Mouse (Mus musculus) C2C12 (cell line): ENCODE results near the gene Dcun1d4. TPM values are rescaled to one million over a fixed set of nuclear protein-coding genes. Genes with fewer than 3 reads are reported as not detected.

Source experiments
- H3K27me3 ChIP-seq: one replicate; pipeline ENCODE4 v1.6.1; 2011; ENCODE audit not compliant: control insufficient read depth, insufficient read depth, insufficient read length
- H3K36me3 ChIP-seq: one replicate; pipeline ENCODE4 v1.6.1; 2011; ENCODE audit not compliant: control insufficient read depth, insufficient read depth
- H3K4me3 ChIP-seq: one replicate; pipeline ENCODE4 v1.5.1; 2011; ENCODE audit warnings: mild to moderate bottlenecking, control low read depth; ENCODE audit not compliant: poor library complexity, insufficient read depth, severe bottlenecking
- H3K79me2 ChIP-seq: one replicate; pipeline ENCODE4 v1.6.1; 2011; ENCODE audit not compliant: control insufficient read depth, insufficient read depth
- H3K79me3 ChIP-seq: one replicate; pipeline ENCODE4 v1.6.1; 2011; ENCODE audit warnings: low read depth, control low read depth
- H3ac ChIP-seq: one replicate; pipeline ENCODE3; 2011; ENCODE audit warnings: low read depth; ENCODE audit not compliant: control insufficient read depth, insufficient read length
- CEBPB ChIP-seq: IDR thresholded peaks from one replicate; pipeline ENCODE4 v1.6.1; 2011; ENCODE audit warnings: low read depth, mild to moderate bottlenecking, control low read depth, moderate library complexity
- CTCF ChIP-seq: IDR thresholded peaks from one replicate; pipeline ENCODE4 v1.5.1; 2011; ENCODE audit not compliant: control insufficient read depth, insufficient read depth, insufficient read length
- FOSL1 ChIP-seq: IDR thresholded peaks from one replicate; pipeline ENCODE4 v1.8.0; 2011; ENCODE audit warnings: mild to moderate bottlenecking, low read length; ENCODE audit not compliant: poor library complexity, insufficient read depth, severe bottlenecking
- MAX ChIP-seq: IDR thresholded peaks from one replicate; pipeline ENCODE4 v1.6.1; 2011; ENCODE audit warnings: mild to moderate bottlenecking, control low read depth
- MYOD1 ChIP-seq: IDR thresholded peaks from one replicate; pipeline ENCODE4 v1.6.1; 2011; ENCODE audit warnings: low read depth; ENCODE audit not compliant: control insufficient read depth, insufficient read length
- MYOG ChIP-seq: IDR thresholded peaks from one replicate; pipeline ENCODE4 v1.6.1; 2011; ENCODE audit not compliant: control insufficient read depth, insufficient read length; ENCODE audit errors: extremely low read depth
- USF1 ChIP-seq: IDR thresholded peaks from one replicate; pipeline ENCODE4 v1.6.1; 2011; ENCODE audit warnings: low read depth, mild to moderate bottlenecking, control low read depth, moderate library complexity
- polyA plus RNA-seq: library from polyadenylated mRNA; unstranded; fragments of >200 nt; fragmentation: generic; extraction: Trizol; gene quantifications from one replicate; pipeline ENCODE4 v1.2.1, GENCODE M21; 2012; ENCODE audit warnings: missing spikeins

The Dcun1d4 gene
- polyA plus RNA-seq, 1 experiment = 3.3 TPM

DNA sequence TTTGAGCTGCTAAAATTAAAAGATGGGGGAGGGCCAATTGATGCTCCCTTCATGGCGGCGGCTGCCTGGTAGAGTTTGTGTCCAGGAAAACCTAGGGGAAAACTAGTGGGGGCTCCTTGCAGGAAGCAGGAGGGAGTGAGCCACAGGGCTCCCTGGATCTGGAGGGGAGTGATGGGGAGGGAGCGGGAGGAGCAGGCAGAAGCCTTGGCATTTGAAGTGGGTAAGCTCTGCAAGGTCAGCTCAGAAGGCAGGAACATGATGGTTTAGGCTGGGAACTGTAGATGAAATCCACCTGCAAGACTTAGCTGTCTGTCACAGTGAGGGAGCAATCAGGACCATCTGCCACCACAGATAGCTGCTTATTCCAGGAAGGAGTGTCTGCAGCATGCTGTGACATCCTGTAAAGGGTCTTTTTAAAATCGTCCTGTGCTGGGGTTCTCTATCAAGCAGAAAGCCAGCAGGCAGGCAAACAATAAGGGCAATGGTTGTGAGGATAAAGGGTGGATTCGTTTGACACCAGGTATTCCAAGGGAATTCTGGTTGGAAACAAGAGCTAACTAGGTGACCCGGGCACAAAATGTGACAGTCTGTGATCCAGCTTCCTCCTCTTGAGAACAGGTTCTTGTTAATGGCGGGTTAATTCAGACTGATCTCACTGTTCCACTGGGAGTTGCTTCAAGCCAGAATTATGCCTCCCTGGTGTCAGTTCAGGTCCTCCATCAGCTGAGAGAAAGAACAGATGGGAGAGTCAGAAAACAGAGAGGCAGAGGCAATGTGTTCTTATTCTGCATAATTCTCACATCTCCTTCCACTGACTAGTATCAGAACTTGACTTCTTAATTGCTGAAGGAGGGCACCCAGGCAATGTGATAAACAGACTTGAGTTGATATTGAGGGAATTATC, 104.7 kb downstream of the Dcun1d4 start:
- H3K79me3 ChIP-seq = no peaks in the 10 kb centered on the region
- H3K4me3 ChIP-seq = no peak overlapping the region
- H3K27me3 ChIP-seq = peaks cover 20% of the 10 kb centered on the region
- TF ChIP-seq CTCF (no peak), FOSL1 (no peak), USF1 (no peak), CEBPB (no peak), MAX (no peak), MYOG (no peak), MYOD1 (no peak)
- no peaks in the 10 kb centered on the region for H3K36me3 ChIP-seq
- no peaks in the 10 kb centered on the region for H3K79me2 ChIP-seq
- no peak overlapping the region for H3ac ChIP-seq

DNA sequence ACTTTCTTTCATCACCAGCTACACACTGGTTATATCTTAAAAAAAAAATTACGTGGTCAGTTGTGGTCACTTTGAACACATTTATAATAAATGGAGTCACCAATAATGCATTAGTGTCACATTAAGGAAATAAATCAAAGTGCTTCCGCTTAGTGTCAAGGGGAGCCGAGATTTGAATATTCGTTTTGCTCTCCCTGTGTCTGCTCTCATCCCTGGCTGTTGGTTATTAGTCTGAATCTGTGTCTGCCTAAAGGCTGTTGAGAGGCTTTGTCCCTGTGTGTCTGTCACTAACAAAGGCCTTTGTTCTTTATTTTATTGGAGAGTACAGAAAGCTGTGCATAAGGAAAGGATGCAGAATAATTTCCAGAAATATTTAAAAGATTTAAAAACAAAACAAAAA, 105.8 kb downstream of the Dcun1d4 start:
- Histone ChIP-seq H3K4me3 (no peak overlapping the region), H3K36me3 (no peaks in the 10 kb centered on the region), H3K27me3 (peaks cover 17% of the 10 kb centered on the region), H3K79me3 (no peaks in the 10 kb centered on the region), H3ac (no peak overlapping the region), H3K79me2 (no peaks in the 10 kb centered on the region)
- TF ChIP-seq CEBPB = no peak
- TF ChIP-seq MYOD1 = no peak

DNA sequence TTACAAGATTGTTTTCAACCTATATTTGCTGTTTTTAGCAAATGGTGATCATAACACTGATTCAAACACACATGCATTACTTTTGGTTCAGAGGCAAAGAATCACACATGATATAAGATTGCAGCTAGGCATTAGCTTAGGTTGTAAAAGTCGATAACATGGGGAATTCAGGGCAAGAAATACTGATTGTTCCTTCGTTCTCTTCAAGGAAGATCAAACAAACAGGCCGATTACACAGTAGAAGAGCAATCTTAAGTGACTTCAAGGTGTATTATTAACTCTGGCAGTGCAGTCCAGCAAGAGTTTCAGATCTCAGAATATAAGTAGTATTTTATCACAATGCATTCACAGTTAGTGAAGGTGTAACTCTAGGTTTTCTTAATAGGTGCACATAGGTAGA, 106.3 kb downstream of the Dcun1d4 start:
- H3K79me2 ChIP-seq = no peaks in the 10 kb centered on the region
- TF ChIP-seq FOSL1 (no peak), CTCF (no peak), MAX (no peak)
- no peaks in the 10 kb centered on the region for H3K36me3 ChIP-seq
- H3K4me3 ChIP-seq = no peak overlapping the region
- H3K27me3 ChIP-seq = peaks cover 17% of the 10 kb centered on the region
- H3ac ChIP-seq = no peak overlapping the region
- no peaks in the 10 kb centered on the region for H3K79me3 ChIP-seq

DNA sequence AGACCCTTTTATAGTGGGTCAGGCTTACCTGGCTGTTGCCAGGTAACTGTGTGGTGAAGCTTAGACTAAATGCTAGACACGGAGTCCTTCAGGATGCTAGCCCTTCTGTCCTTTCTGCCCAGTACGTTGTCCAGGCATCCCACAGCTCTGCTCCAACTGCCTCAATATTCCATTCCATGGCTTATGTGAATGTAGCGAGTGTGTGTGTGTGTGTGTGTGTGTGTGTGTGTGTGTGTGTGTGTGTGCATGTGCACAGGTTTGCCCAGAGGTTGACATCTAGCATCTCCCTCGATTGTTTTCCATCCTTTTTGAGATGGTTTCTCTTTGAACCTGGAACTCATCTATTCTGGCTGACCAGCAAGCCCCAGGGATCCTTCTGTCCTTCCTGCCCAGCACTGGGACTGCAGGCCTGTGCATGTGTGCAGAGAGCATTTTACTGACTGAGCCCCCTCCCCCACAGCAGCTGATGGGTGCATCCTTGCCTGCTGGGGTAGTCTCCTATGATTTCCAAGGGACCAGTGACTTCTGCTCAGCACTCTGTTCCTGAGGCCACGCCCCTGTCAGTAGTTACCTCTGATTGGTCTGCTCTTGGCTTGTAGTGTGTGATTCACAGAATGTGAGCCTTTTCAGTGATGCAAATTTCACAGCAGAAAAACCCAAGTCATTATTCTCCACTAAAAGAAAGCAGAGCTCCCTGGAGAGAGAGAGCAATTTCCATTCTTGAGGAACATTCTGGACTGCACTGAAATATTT, 118.3 kb downstream of the Dcun1d4 start:
- H3K4me3 ChIP-seq = no peak overlapping the region
- H3K79me2 ChIP-seq = no peaks in the 10 kb centered on the region
- H3ac ChIP-seq = no peak overlapping the region
- H3K27me3 ChIP-seq = peaks cover 3% of the 10 kb centered on the region
- TF ChIP-seq USF1 = no peak
- no peak for TF ChIP-seq CEBPB
- TF ChIP-seq MYOD1 = no peak
- TF ChIP-seq MAX = no peak
- TF ChIP-seq FOSL1 = no peak
- no peak for TF ChIP-seq CTCF
- no peak for TF ChIP-seq MYOG
- H3K36me3 ChIP-seq = no peaks in the 10 kb centered on the region
- no peaks in the 10 kb centered on the region for H3K79me3 ChIP-seq

DNA sequence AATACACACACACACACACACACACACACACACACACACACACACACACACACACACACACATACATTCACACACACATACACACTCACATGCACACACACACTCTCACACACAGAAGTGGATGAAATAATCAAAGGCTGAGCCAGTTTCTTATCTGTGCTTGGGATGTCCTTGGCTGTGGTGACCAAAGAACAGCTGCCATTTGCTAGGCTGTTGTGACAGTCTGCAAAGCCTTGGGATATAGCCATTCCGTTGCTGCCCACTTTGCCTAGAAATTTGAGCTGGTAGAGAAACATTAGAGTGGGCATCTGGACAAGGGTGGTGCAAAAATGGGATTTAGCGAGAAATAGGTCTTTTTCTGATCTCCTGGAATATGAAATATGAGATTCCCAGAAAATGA, 119.2 kb downstream of the Dcun1d4 start:
- H3K36me3 ChIP-seq = no peaks in the 10 kb centered on the region
- no peak overlapping the region for H3K4me3 ChIP-seq
- TF ChIP-seq CEBPB = no peak
- TF ChIP-seq USF1 = no peak
- TF ChIP-seq FOSL1 = no peak
- no peak for TF ChIP-seq MYOD1
- no peak for TF ChIP-seq MYOG
- no peak for TF ChIP-seq CTCF
- TF ChIP-seq MAX = no peak
- peaks cover 3% of the 10 kb centered on the region for H3K27me3 ChIP-seq
- H3ac ChIP-seq = no peak overlapping the region
- H3K79me2 ChIP-seq = no peaks in the 10 kb centered on the region
- no peaks in the 10 kb centered on the region for H3K79me3 ChIP-seq

DNA sequence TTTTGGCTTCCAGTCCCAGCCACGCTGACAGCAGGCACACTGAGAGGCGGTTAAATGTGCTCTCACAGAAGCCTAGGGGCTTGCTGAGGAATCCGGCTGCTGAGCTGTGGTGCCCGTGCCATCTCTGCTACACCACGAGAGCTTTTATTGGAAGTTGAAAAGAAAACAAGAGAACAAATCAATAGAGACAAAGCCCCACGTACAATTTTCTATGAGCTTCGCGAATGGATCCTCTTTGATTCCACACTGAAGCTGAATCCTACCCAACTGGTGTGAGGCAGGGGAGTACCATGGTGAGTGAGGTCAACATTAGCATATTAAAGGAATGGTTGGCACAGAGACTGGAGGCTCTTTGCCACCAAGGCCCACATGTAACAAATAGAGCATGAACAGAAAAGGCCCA, 120.6 kb downstream of the Dcun1d4 start:
- no peaks in the 10 kb centered on the region for H3K36me3 ChIP-seq
- H3K79me3 ChIP-seq = no peaks in the 10 kb centered on the region
- H3ac ChIP-seq = no peak overlapping the region
- H3K79me2 ChIP-seq = no peaks in the 10 kb centered on the region
- no peak overlapping the region for H3K4me3 ChIP-seq
- no peaks in the 10 kb centered on the region for H3K27me3 ChIP-seq
- TF ChIP-seq MAX = no peak
- no peak for TF ChIP-seq MYOG
- TF ChIP-seq MYOD1 = no peak
- no peak for TF ChIP-seq CEBPB
- no peak for TF ChIP-seq USF1
- no peak for TF ChIP-seq CTCF
- no peak for TF ChIP-seq FOSL1
